Mouse (Mus musculus): ENCODE data around the gene 4932438H23Rik.

The 4932438H23Rik gene

DNA sequence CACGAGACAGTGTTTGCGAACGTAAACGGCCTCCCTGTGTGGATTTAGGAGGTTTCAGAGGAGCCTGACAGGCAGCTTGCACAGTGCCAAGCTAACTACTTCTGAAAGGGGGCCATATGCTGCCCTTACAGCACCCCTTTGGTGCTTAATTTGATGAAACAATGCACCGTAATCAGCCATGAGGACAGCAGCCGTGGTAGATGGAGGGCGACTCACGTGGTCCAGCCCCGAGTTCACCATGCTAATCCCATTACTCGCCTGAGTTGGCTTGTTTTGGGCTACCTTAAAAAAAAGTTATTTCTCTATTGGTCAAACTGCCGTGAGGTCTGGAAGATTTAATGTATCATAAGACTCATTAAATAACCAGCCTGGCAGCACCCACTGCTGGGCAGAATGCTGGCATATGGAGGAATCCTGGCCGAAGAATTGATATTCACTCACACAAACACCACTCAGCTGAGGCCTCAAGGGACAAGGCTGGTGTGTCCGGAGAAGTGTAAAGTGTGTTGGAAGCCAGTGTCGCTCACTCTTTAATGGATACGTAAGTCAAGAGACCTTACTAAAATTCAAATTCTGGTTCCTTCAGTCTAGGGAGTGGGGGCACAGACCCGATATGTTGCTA, 4.6 kb upstream of the 4932438H23Rik start:
- in situ Hi-C loops (cut with MboI): loop anchor here (25.0 kb wide), 1 partner anchor 788 kb away; no protein-coding TSS in a partner anchor

DNA sequence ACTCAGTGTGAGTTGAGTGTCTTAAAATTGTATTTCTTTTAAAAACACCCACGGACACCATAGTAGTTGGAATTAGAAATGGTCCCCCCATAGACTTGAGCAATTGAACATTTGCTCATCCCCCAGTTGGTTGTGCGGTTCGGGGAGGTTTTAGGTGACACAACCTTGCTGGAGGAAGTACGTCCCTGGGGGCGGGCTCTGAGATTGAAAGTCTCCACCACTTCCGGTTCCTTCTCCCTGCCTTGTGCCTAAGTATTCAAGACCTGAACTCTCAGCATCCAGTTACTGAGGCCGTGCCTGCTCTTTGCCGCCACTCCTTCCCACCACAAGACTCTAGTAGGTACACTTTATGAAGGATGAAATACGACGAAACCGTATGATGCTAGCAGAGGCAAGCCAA, 2.9 kb upstream of the 4932438H23Rik start:
- in situ Hi-C loops (cut with MboI): loop anchor here (25.0 kb wide), 1 partner anchor 789 kb away; no protein-coding TSS in a partner anchor

DNA sequence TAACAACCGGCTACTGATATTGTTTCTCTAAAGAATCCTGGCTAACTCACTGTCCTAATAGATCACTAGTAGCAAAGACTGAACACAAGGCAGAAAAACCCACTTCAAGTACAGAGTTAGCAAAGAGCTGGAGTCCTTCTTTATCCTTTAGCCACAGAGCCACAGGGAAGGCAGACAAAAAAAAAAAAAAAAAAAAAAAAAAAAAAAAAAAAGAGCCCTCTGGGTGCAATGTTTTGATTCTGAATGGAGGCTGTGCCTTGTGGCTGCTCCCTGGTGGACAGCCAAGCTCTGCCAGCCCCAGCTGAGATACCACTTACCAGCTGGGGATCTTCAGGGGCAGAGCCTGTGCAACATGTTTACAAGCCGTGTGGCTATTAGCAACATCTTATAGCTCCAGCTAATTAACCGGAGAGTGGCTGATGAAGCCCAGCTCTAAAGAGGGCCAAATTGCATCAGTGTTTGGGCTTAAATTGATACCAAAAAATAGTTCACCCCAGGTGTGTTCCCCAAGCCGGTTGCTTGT, 2.1 kb upstream of the 4932438H23Rik start:
- in situ Hi-C loops (cut with MboI): loop anchor here (25.0 kb wide), 1 partner anchor 790 kb away; no protein-coding TSS in a partner anchor

DNA sequence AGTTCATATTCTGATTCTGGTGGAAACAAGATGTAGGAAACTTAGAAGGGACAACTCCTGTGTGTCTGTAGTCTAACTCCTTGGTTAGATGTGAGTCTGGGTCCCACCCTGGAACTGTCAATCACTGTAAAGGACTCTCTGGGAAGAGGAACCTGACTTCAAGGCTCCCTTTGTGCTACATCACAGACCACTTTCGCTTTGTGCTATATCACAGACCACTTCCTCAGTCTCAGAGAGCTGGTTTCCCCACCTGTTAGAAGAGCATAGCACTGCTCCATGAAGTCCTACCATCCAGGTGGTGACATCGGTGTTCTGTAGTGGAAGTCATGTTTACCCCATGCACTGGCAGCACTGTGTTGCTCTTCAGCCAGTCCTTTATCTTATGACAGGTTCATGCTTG, 1.1 kb upstream of the 4932438H23Rik start:
- in situ Hi-C loops (cut with MboI): loop anchor here (25.0 kb wide), 1 partner anchor 791 kb away; no protein-coding TSS in a partner anchor

DNA sequence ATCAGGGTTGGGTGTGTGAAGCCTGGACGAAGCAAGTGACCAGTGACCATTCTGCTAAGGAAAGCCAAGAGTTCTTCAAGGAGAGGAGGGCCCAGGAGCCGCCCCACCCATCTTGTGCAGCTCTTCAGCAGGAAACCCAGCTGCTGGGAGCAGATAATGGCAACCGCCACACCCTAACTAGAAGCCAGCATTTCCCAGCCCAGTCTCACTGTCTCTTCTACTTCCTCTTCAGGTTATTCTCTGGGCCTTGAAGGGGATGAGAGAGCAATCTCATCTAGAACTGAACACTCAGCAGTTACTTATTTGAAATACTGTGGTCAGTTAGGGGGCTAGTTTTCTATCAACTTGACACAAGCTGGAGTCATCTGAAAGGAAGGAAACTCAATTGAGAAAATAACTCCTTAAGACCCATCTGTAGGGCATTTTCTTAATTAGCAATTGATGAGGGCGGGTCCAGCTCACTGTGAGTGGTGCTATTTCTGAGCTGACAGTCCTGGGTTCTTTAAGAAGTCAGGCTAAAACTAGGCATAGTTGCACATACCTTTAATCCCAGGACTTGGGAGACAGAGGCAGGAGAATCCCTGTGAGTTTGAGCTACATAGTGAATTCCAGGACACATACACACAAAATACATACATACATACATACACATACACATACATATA, 8.1 kb downstream of the 4932438H23Rik start:
- in situ Hi-C loops (cut with MboI): loop anchor here (25.0 kb wide), 1 partner anchor 801 kb away; no protein-coding TSS in a partner anchor

DNA sequence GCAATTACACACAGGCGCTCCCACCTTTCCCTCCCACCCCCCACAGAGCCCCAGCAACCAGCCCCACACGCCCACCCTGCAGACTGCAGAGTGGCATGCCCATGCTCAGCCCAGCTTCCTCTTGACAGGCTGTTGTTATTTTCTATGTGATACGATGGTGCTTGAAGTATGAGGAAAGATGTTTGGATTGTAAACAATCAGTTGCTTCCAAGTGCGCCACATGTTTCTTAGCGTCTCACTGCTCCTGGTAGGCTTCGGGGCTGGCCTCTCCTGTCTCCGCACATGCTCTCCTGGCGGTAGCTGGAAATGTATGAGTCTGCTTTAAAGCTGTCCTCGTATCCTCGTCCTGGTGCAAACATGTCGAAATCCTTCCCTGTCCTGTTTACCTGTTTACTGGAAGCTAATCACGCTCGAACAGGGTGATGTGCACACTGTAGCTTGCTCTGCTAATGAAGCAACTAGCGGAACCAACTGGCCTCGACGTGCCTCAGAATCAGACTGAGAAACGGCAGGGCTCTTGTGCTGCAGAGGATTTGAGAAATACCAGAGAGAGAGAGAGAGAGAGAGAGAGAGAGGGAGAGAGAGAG, 9.6 kb downstream of the 4932438H23Rik start:
- in situ Hi-C loops (cut with MboI): loop anchor here (25.0 kb wide), 1 partner anchor 802 kb away; no protein-coding TSS in a partner anchor

DNA sequence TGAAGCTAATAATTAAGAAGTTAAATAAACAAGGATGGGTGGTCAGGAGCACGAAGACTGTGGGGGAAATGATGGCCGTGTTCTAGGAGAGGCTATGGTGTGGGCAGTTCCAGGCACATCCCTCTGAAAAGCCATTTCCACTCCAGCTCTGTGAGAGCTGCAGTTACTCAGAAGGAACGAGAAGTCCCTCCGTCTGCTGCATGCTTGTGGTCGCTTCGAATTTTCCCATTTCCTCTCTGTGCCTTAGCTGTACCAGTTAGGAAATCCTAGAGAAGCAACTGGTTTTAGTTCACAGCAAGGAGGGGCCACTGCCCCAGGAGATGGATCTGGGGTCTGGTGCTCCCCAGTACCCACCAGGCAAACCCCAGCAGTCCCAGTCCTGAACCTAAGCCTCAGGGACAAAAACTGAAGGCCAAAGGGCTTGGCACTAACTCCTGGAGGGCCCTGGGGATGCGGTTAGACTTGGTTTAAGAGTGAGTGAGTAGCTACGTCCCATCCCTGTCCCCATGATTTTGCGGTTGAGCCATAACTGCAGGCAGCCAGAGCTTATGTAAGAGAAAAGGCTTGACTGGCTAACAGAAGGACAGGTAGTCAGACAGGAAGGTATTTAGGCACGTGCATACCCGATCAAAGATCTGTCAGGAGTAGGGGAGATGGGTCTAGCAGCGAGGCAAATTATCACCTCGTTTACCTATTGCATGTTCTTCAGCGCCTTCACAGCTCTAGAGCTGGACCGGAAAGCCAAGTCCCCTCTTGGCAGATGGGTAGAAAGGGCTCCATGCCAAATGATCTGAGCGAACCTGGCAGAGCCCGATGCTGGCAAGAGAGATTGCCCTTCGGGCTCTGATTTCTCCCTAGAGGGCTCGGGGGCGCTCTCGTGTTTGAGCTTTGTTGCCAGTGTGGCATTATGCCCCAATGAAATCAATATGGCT, 10.3 kb downstream of the 4932438H23Rik start:
- in situ Hi-C loops (cut with MboI): loop anchor here (25.0 kb wide), 1 partner anchor 803 kb away; no protein-coding TSS in a partner anchor

DNA sequence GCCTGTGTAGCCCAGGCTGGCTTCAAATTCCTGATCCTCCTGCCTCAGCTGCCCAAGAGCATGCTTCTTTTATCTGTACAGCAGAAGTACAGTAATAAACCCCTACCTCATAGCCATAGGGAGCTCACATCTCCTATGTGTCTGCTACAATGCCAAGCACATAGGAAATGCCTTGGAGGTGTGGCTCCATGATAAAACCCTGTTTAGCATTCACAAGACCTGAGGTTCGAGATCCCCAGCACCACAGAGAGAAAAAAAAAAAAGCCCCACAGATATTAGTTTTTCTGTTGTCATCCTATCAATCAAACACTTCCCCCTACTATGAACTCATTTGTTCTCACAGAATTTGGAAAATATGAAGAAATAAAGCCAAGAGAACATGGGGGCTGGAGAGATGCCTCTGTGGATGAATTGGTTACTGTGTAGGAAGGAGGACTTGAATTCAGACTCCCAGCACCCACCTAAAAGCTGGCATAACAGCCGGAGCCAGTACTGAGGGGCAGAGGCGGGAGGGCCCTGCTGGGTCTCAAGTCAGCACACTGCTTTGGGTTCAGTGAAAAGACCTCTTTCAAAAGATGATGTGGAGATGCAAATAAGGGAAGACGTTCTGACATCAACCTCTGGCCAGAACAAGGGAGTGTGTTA, 11.8 kb downstream of the 4932438H23Rik start:
- in situ Hi-C loops (cut with MboI): loop anchor here (25.0 kb wide), 1 partner anchor 804 kb away; no protein-coding TSS in a partner anchor

DNA sequence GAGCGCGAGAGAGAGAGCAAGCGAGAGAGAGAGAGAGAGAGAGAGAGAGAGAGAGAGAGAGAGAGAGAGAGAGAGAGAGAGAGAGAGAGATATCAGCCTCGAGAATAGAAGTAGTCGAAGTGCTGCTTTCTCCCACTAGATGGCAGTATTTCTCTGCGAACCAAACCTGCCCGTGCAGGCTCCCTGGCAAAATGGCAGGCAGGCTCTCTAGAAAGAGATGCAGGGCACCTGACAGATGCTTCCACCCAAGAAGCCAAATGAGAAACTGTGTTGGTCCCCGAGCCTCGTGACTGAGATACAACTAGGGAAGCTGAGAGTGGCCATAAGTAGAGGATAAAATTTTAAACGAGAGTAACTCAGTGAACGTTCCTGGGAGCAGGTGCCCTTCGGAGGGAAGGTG, 13.4 kb downstream of the 4932438H23Rik start:
- in situ Hi-C loops (cut with MboI): loop anchor here (25.0 kb wide), 1 partner anchor 806 kb away; no protein-coding TSS in a partner anchor

DNA sequence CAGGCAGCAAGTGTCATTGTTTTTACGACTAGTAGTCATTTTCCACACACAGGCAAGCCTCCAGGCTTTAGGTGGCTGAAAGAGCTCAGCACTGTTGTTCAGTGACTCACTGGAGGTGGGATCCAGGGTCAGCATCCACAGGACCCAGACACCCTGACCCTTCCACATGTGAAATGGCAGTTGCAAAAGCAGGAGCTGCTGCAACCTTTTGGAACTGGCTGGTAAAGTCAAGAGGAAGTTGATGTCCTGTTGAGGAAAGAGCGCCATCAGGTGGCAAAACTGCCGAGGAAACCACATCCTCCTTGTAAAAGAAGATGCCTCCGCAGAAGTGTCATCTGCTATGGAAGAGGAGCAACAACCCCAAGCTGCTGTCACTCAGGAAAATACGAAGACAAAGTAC, 18.7 kb downstream of the 4932438H23Rik start:
- in situ Hi-C loops (cut with MboI): loop anchor here (5.0 to 25.0 kb wide), 2 partner anchors 276 to 811 kb away; no protein-coding TSS in a partner anchor

DNA sequence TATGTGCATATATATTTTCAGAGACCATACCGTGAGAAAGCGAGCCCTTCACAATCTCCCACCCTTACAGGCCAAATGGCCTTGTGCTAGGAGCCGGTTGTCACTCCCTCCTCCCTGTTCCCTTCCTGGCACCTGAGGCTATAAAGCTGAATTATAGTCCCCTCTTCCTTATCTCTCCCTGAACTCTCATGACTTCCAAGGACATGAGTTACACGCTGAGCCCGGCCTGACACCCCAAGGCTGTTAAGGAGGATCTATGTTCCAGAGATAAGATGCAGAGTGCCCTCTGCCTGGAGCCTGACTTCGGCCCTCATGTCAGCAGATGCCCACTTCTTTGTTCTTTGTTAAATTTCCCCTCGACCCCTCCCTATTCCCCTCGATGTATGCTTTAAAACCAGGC, 19.5 kb downstream of the 4932438H23Rik start:
- in situ Hi-C loops (cut with MboI): loop anchor here (5.0 to 25.0 kb wide), 2 partner anchors 277 to 812 kb away; no protein-coding TSS in a partner anchor

DNA sequence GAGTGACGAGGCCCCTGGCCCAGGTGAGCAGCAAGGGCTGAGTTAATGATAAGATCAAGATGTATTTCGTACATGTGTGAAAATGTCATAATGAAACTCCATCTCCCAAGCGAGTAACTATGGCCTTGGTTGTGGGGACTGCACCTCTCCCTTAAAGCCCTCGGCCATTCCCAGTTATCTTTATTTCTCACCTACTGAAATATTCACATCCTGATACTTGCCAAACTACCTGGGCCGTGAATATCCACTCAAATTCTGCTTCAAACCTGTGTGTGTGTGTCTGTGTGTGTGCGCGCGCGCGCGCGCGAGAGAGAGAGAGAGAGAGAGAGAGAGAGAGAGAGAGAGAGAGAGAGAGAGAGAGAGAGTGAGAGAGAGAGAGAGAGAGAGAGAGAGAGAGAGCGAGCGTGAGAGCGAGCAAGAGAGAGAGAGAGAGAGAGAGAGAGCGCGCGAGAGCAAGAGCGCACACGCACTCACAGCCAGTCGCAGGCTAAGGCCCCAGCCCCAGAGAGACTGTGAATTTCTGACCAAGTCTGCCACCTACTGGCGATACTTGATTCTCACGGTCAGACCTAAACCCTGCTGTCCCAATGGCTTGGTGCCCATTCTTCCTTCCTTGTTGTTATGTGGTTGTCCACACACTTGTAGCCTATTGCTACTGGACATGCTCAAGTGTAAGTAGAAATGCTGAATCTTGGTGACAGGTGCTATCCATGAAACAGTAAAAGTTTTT, 21.6 kb downstream of the 4932438H23Rik start:
- in situ Hi-C loops (cut with MboI): no loop called here

DNA sequence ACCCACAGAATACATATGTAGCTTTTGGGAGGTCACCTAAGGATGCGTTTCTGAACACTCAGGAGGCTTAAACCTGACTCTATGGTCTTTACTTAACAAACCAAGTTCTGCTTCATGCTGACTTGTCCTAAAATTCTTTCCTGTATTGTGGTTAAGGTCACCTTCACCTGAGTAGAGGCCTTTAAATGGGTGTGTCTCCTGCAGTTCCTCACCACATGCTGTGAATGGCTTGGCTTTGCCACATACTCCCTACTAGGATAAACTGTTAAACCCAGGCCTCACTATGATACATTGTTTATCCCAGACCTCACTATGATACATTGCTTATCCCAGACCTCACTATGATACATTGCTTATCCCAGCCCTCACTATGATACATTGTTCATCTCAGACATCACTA, 22.7 kb downstream of the 4932438H23Rik start:
- in situ Hi-C loops (cut with MboI): no loop called here

DNA sequence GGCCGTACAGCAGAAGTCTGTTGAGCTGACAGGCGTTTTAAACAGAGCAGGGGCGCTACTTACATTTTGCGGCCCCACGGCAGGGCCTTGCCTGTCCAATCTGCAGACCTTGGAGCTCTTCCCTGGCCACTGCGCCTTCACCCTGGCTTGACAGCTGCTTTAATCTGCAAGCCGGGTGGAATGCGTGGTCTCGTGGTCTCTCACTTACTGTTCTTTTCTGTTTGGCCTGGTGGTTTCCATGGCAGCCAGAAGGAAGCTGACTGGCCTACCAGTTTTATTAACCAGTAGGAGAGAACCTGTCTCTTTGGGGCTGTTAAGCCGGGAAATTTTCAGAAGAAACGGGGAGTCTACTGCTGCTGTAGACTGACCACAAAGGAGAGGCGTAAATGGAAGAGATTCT, 26.0 kb downstream of the 4932438H23Rik start:
- in situ Hi-C loops (cut with MboI): no loop called here

DNA sequence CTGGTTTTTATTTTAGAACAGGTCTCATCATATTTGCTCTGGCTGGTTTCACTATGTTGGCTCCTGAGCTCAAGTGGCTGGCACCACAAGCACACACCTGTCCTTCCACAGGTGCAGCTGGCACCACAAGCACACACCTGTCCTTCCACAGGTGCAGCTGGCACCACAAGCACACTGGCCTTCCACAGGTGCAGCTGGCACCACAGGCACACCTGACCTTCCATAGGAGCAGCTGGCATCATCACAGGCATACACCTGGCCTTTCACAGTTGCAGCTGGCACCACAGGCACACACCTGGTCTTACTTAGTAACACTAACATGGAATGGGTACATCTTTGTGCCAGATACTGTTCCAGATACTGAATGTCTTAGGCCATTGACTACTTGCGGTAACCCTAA, 27.8 kb downstream of the 4932438H23Rik start:
- in situ Hi-C loops (cut with MboI): no loop called here

DNA sequence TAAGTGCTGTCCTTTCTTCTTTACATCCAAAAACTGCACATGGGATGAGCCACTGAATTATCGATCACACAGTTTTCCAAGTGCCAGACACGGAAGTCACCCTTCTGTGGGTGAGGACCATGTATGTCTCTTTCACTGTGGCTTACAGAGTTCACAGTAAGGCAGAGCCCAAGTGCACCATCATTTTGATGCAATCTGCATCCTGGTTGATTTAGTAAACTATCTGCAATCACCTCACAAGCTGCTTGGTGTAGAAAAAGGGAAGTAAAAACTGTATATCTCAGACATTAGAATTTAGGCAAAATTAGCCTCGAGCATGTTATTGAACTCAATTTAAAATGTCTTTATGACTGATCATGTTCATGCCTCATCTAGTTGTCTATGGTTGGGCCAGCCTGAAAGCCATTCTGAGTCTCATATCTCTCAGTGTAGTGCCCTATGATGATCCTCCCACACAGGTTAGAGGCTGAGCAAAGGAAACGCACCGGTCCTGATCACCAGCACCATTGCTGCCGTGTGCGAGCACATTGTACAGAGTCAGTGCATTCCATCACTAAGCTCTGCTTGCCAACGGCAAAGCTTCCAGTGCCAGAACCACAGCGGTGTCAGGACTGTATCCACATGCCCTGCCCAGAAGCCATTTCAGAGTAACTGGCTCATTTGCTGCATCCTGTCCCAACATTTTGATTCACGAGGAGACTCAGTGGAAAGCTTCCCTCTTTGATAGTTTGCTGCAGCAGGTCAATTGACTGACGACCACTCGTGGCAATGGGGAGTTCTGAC, 30.1 kb downstream of the 4932438H23Rik start:
- in situ Hi-C loops (cut with MboI): no loop called here

DNA sequence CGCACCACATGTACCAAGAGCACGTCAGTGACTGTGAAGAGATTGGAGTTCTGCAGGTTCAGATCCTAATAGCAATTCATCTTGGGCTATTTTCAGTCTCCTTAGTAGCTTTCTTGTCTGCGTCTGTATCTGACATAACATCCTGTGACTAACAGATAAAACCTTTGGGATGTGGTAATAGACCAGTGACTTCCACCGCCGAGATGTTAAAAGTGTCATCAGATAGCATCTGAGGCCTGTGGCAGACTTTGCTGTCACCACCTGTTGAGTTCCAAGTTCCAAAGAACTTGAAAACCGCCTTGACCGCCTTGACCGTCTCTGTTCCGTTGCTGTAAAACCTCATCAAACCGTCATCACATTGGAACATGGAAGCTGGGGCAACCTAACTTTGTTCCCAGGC, 31.1 kb downstream of the 4932438H23Rik start:
- in situ Hi-C loops (cut with MboI): no loop called here

DNA sequence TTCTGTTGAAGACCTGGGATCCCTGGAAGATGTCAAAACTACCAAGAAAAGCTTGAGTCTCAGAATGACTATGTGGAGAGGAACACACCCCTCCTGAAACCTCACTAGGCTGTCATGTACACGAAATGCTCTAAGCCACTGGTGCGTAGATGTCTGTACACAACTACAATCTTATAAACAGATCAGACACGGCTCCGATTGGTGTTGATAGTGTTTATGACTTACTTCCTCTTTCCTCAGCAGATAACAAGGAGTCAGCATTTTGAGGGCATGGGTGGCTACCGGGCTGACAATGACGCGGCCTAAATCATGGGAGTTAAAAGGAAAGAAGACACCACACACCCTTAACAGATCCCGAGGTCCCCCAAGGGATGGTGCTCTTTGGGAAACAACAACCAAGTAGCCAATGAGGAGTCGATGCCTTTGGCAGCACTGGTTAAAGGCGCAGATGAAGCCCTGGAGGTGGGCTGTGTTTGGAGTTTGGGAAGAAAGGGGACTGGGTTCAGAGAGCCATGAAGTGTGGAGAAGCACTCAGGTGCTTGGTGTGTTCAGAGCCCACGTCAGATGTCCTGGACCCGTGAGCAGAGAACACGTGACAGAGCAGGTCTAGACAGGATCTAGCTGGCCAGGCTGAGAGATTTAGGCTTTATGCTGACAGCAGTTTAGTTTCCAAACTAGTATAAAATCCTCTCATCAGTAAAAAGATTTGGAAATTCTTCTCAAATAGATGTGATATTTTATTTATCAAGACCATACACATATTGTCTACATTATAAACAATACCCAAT, 33.2 kb downstream of the 4932438H23Rik start:
- in situ Hi-C loops (cut with MboI): no loop called here

Data from mature B cell (primary cell).